Mouse (Mus musculus): ENCODE measurements at regions not wholly inside any gene's neighbourhood (a gene's known extent, or its start where the extent isn't known, plus 50 kb on each side); places are given as distances from the start of the nearest gene placed in this dataset.
"Not testable (repeated sequence)": the region's sequence is repeated elsewhere in the genome, so short reads cannot be mapped to it uniquely, and the experiment has no call there.

DNA sequence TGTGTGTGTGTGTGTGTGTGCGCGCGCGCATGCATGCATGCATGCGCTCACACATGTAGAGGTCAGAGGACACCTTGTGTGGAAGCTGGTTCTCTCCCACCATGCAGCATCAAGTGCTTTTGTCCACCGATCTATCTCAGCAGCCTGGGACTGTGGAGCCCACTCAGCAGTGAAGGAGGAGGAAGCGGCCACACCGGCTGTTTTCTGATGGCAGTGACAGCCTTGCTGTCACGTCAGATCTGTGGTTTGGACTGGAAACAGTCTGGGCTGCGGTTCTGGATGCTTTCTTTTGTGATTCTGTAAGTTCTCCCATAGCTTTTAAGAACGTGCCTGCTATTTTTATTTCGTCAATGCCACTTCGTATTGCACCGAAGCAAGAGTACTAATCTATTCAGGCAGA is 84.0 kb upstream of the Arl4c start:
- 76% methylated on average over 14 of the region's 14 CpGs for WGBS
- Histone ChIP-seq H3K27me3 (no peaks in the 10 kb centered on the region), H3K4me3 (no peak overlapping the region), H3K36me3 (no peaks in the 10 kb centered on the region), H3K4me1 (peaks cover 5% of the 10 kb centered on the region; the same call in 1 of the 2 replicates), H3K27ac (no peak overlapping the region), H3K9me3 (no peaks in the 10 kb centered on the region), H3K4me2 (no peak overlapping the region), H3K9ac (no peak overlapping the region)
- ATAC-seq (ENCODE audit: borderline replicate concordance, extremely low read depth, low FRiP score, low TSS enrichment) = no peak

DNA sequence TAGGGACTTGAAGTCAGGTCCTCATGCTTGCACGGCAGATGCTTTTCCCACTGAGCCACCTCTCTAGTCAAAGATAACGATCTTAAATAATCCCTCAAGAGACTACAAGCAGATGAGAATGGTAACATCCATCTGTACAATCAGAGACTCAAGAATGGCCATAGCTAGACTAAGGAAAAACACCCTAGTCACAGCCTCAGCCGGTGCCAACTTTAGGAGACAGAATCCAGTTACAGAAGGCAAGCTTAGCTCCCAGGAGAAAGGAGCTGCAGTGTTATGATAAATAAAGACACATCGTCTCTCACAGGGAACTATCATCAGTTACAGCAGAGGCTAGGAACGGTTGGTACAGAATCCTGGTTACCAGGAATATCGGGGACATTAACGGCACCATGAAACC is 88.7 kb upstream of the Arl4c start:
- no peaks in the 10 kb centered on the region for H3K4me1 ChIP-seq
- H3K27ac ChIP-seq = no peak overlapping the region
- no peaks in the 10 kb centered on the region for H3K9me3 ChIP-seq
- H3K9ac ChIP-seq = no peak overlapping the region
- no peak for ATAC-seq (ENCODE audit: borderline replicate concordance, extremely low read depth, low FRiP score, low TSS enrichment)
- H3K27me3 ChIP-seq = no peaks in the 10 kb centered on the region
- H3K36me3 ChIP-seq = no peaks in the 10 kb centered on the region
- H3K4me2 ChIP-seq = no peak overlapping the region
- H3K4me3 ChIP-seq = no peak overlapping the region
- 69% methylated on average over 7 of the region's 7 CpGs for WGBS

DNA sequence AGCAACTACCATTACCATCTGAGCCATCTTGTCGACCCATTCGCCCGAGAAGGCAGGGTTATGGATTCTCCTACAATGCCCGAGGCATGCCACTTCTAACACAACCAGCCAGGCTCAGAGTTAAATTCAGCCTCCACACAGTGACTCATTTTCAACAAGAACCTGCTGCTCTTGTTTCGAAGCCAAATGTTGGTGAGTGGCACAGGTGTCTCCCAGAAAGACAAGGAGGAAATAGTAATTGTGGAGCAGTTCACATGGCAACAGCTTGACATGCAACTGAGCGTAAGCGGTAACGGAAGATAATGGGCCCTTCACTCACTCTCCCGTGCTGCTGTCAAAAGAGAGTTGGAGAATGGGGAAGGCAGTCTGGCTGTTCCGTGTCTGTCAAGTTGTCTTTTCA is 92.9 kb upstream of the Arl4c start:
- Histone ChIP-seq H3K4me3 (no peak overlapping the region), H3K9ac (no peak overlapping the region), H3K4me2 (no peak overlapping the region), H3K9me3 (no peaks in the 10 kb centered on the region), H3K36me3 (no peaks in the 10 kb centered on the region), H3K27ac (no peak overlapping the region), H3K27me3 (no peaks in the 10 kb centered on the region), H3K4me1 (peaks cover under 1% of the 10 kb centered on the region; the same call in 1 of the 2 replicates)
- 82% methylated on average over 10 of the region's 10 CpGs for WGBS
- ATAC-seq (ENCODE audit: borderline replicate concordance, extremely low read depth, low FRiP score, low TSS enrichment) = no peak

DNA sequence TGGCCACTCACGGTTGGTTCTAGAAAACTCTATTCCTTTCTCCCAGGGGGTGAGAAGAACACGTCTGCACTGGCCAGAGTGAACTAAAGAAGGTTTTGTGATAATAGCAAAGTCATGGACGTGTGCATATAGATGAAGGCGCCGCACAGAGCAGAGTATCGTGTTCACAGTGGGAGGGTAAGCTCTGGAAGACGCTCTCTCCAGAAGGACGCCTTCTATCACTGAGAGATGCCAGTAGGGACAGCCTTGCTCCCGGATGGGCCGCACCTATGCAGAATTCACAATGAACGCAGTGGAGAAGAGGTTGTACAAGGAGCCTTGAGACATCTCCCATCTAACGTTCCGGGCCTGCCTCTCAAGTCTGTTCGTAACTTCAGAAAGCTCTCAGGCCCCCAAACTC is 96.5 kb upstream of the Arl4c start:
- Histone ChIP-seq H3K36me3 (no peaks in the 10 kb centered on the region), H3K27me3 (no peaks in the 10 kb centered on the region), H3K9me3 (no peaks in the 10 kb centered on the region), H3K27ac (no peak overlapping the region), H3K4me1 (peaks cover 10% of the 10 kb centered on the region; the same call in 1 of the 2 replicates), H3K9ac (no peak overlapping the region), H3K4me3 (no peak overlapping the region), H3K4me2 (no peak overlapping the region)
- ATAC-seq (ENCODE audit: borderline replicate concordance, extremely low read depth, low FRiP score, low TSS enrichment) = no peak
- 75% methylated on average over 14 of the region's 14 CpGs for WGBS

DNA sequence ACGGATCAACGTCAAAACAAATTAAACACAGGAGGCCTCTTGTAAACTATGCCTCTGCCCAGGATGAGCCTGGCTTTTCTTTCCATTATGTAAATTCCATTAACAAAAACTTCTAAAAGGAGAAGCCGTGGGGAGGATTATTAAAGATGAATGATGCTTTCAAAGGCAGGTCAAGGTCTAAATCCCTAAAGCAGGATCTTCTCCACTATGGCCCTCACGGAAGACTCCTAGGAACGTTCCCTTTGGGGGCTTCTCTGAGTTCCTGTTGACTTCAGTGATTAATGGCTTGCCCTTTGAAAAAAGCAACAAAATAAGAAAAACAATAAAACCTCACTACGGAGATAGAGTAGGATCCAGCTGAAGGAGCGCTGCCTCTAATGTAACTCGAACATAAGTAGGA is 96.9 kb upstream of the Arl4c start:
- Histone ChIP-seq H3K36me3 (no peaks in the 10 kb centered on the region), H3K27me3 (no peaks in the 10 kb centered on the region), H3K27ac (no peak overlapping the region), H3K4me1 (peaks cover 10% of the 10 kb centered on the region; the same call in 1 of the 2 replicates), H3K9ac (no peak overlapping the region), H3K4me2 (no peak overlapping the region), H3K4me3 (no peak overlapping the region), H3K9me3 (no peaks in the 10 kb centered on the region)
- ATAC-seq (ENCODE audit: borderline replicate concordance, extremely low read depth, low FRiP score, low TSS enrichment) = no peak
- whole genome bisulfite sequencing = 50% methylated on average over 8 of the region's 8 CpGs

DNA sequence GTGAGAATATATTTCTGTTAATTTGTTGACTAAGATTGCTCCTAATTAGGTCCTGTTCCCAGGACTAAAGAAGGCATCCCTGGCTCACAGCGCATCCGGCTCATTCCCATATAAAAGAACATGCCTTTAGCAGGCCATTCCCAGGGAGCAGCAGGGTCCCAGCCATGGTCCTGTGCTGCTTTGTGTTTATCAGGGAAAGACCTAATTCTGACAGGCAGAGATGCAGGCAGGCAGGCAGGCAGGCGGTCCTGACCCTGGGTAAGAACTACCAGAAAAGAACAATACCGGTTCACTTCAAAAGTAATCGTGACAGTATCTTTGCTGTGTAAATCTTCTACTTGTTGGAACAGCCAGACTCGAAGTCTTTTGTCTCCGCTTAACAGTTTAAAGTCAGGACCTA is 97.3 kb upstream of the Arl4c start:
- H3K4me1 ChIP-seq = peaks cover 10% of the 10 kb centered on the region; the same call in 1 of the 2 replicates
- ATAC-seq (ENCODE audit: borderline replicate concordance, extremely low read depth, low FRiP score, low TSS enrichment) = no peak
- no peak overlapping the region for H3K4me2 ChIP-seq
- H3K27ac ChIP-seq = no peak overlapping the region
- no peaks in the 10 kb centered on the region for H3K9me3 ChIP-seq
- no peak overlapping the region for H3K9ac ChIP-seq
- no peak overlapping the region for H3K4me3 ChIP-seq
- 63% methylated on average over 7 of the region's 7 CpGs for WGBS
- H3K27me3 ChIP-seq = no peaks in the 10 kb centered on the region
- H3K36me3 ChIP-seq = no peaks in the 10 kb centered on the region

DNA sequence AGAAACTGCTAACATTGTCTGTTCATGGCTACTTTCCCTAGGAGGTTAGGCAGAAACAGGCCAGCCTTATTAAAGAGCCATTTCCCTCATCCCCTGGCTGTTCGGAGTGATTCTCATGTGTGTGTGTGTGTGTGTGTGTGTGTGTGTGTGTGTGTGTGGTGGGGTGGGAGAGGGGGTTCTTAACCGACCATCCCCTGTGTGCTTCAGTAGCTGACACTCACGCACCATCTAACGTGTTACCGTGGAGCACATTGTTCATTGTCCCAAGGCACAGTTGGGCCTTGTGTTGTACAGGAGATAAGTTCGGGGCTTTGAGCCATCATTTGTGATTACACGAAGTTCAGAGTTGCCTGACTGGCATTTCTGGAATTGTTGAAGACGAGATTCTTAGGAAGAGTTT is 97.8 kb upstream of the Arl4c start:
- no peaks in the 10 kb centered on the region for H3K36me3 ChIP-seq
- H3K9ac ChIP-seq = no peak overlapping the region
- no peaks in the 10 kb centered on the region for H3K27me3 ChIP-seq
- no peaks in the 10 kb centered on the region for H3K9me3 ChIP-seq
- no peak overlapping the region for H3K27ac ChIP-seq
- no peak for ATAC-seq (ENCODE audit: borderline replicate concordance, extremely low read depth, low FRiP score, low TSS enrichment)
- H3K4me3 ChIP-seq = no peak overlapping the region
- 35% methylated on average over 8 of the region's 8 CpGs for WGBS
- peaks cover 10% of the 10 kb centered on the region; the same call in 1 of the 2 replicates for H3K4me1 ChIP-seq
- no peak overlapping the region for H3K4me2 ChIP-seq

DNA sequence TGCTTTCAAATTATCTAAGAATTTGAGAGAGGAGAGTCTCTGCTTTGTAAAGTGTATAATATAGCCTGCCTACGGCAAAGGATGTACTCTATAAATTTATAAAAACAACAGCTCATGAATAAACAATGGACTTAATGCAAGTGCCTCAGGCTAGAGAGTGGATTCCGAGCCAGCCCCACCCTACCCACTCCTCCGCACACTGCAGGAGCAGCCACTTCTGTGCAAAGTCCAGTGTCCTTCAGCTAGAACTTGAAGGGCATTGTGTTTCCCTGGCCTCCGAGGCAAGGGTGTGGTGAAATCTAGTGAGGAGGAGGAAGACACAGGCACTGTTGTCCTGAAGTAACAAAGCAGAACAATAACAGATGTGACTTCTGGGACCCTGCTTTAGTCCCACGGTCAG is 98.4 kb upstream of the Arl4c start:
- H3K4me2 ChIP-seq = no peak overlapping the region
- no peak overlapping the region for H3K27ac ChIP-seq
- WGBS = 35% methylated on average over 5 of the region's 5 CpGs
- H3K9ac ChIP-seq = no peak overlapping the region
- H3K4me1 ChIP-seq = peaks cover 10% of the 10 kb centered on the region; the same call in 1 of the 2 replicates
- no peak overlapping the region for H3K4me3 ChIP-seq
- H3K9me3 ChIP-seq = no peaks in the 10 kb centered on the region
- H3K36me3 ChIP-seq = no peaks in the 10 kb centered on the region
- H3K27me3 ChIP-seq = no peaks in the 10 kb centered on the region
- ATAC-seq (ENCODE audit: borderline replicate concordance, extremely low read depth, low FRiP score, low TSS enrichment) = no peak

DNA sequence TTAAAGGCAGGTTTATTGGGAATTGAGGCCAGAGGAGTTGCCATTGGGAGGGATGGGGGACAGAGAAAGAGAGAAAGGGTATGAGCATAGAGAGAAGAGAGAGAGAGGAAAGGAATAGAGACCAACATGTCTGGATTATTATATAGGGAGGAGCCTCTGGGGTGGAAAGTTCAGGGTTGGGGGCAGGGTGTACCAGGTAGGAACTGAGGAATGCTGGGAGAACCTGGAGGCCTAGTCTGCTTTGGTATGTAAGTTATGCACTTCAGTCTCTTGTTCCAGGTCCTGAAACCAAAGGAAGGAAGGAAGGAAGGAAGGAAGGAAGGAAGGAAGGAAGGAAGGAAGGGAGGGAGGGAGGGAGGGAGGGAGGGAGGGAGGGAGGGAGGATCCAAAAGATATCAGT is 99.1 kb upstream of the Arl4c start:
- not testable (repeated sequence) for H3K4me3 ChIP-seq; H3K27me3 ChIP-seq; ATAC-seq (ENCODE audit: borderline replicate concordance, extremely low read depth, low FRiP score, low TSS enrichment); H3K9ac ChIP-seq; H3K27ac ChIP-seq; H3K4me2 ChIP-seq; H3K9me3 ChIP-seq; H3K36me3 ChIP-seq
- H3K4me1 ChIP-seq = peaks cover 10% of the 10 kb centered on the region; the same call in 1 of the 2 replicates

DNA sequence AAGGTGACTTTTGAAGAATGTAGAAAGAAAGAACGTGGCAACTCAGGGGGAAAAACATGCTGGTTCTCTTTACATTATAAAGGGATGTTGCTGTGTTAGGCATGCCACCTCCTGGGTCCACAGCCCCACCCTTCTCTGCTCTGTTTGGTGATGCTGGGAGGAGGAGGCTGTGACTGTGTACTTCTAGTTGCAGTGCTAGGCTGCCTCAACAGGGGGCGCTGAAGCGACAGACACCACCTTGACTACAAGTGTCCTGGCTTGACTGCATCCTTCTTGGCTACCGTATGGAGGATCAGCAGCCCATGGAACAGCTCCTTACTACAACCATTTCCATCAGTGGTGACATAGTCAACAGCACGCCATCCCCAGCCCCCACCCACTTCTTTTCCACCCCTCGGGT is 104.9 kb upstream of the Arl4c start:
- no peak for ATAC-seq (ENCODE audit: borderline replicate concordance, extremely low read depth, low FRiP score, low TSS enrichment)
- H3K9ac ChIP-seq = no peak overlapping the region
- H3K4me1 ChIP-seq = no peaks in the 10 kb centered on the region
- H3K4me2 ChIP-seq = no peak overlapping the region
- no peaks in the 10 kb centered on the region for H3K27me3 ChIP-seq
- H3K9me3 ChIP-seq = no peaks in the 10 kb centered on the region
- 56% methylated on average over 6 of the region's 6 CpGs for WGBS
- no peak overlapping the region for H3K4me3 ChIP-seq
- H3K27ac ChIP-seq = no peak overlapping the region
- H3K36me3 ChIP-seq = no peaks in the 10 kb centered on the region

DNA sequence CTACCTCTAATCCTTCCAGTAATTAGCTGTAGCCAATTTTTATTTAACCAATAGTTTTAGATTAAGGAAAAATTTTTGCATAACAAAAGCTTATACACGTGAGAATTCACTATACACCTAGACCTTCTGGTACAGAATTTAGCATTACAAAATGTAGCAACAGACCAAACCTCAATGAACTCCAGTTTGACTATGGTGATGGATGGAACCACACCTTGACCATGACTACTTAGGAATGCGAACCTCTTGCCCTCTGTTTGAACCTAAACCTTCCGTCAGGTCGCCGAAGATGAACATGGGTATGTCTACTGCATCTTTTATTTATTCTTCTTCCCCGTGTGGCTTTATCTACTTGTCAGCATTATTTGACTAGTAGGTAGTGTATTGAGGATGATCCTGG is 105.9 kb upstream of the Arl4c start:
- Histone ChIP-seq H3K9ac (no peak overlapping the region), H3K4me3 (no peak overlapping the region), H3K4me1 (no peaks in the 10 kb centered on the region), H3K9me3 (no peaks in the 10 kb centered on the region), H3K27me3 (no peaks in the 10 kb centered on the region), H3K27ac (no peak overlapping the region), H3K4me2 (no peak overlapping the region), H3K36me3 (no peaks in the 10 kb centered on the region)
- no peak for ATAC-seq (ENCODE audit: borderline replicate concordance, extremely low read depth, low FRiP score, low TSS enrichment)
- WGBS = 63% methylated on average over 6 of the region's 6 CpGs

DNA sequence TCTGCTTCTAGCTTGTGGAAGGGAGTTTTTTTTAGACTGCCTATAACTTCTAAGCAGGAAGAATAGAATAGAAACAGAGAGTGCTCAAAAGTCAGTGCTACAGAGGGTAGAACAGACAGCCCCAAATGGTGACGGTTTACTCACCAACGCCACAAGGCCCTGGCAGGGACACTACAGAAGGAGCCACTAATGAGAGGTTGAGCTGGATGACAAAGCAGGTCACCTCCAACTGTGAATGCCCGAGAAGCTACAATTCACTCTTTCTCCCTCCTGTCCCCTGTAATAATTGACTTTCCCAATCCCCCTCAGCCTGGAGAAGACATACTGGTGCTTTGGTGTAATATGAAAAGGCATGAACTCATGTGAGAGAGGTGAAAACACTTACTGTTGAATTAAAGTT is 106.5 kb upstream of the Arl4c start:
- Histone ChIP-seq H3K4me3 (no peak overlapping the region), H3K9ac (no peak overlapping the region), H3K9me3 (no peaks in the 10 kb centered on the region), H3K36me3 (no peaks in the 10 kb centered on the region), H3K27ac (no peak overlapping the region), H3K4me1 (no peaks in the 10 kb centered on the region), H3K4me2 (no peak overlapping the region), H3K27me3 (no peaks in the 10 kb centered on the region)
- no peak for ATAC-seq (ENCODE audit: borderline replicate concordance, extremely low read depth, low FRiP score, low TSS enrichment)
- 74% methylated on average over 3 of the region's 3 CpGs for WGBS

DNA sequence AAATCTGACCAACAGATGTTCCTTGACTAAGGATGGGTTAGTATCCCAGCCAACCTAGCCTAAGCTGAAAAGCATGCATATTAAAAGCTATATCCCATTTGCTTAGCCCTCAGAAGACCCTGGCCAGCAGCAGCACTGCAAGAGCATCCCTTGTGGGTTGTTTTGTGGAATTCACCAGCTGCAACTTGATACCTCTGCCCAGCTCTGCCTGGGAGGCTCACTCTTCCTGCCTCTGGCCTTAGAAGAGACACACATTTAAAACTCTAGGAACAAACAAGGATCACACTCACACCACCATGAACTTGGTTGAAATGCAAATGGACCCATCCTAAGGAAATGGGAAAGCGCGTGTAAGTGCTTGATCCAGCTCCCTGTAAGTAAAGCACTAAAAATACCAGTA is 107.7 kb upstream of the Arl4c start:
- H3K27me3 ChIP-seq = no peaks in the 10 kb centered on the region
- no peak overlapping the region for H3K4me2 ChIP-seq
- H3K4me1 ChIP-seq = no peaks in the 10 kb centered on the region
- no peak overlapping the region for H3K9ac ChIP-seq
- WGBS = 53% methylated on average over 2 of the region's 2 CpGs
- no peak overlapping the region for H3K4me3 ChIP-seq
- no peaks in the 10 kb centered on the region for H3K9me3 ChIP-seq
- H3K36me3 ChIP-seq = no peaks in the 10 kb centered on the region
- no peak overlapping the region for H3K27ac ChIP-seq
- no peak for ATAC-seq (ENCODE audit: borderline replicate concordance, extremely low read depth, low FRiP score, low TSS enrichment)
